Mouse (Mus musculus) small intestine, adult 2 months (tissue): ENCODE measurements around the gene Ccdc153. TPM values are rescaled to one million over a fixed set of nuclear protein-coding genes. Genes with fewer than 3 reads are reported as not detected.
A peak's percentile ranks its signal among the peaks of the same experiment; 100 is the strongest.

Experiments used
- H3K27ac ChIP-seq: fragments of 200-500 bp; 2 replicates; pipeline ENCODE4 v1.5.1; 2012; ENCODE audit warnings: low read depth, low read length, control low read depth, inconsistent platforms; ENCODE audit not compliant: insufficient read depth
- H3K27me3 ChIP-seq: fragments of 200-500 bp; 2 replicates; pipeline ENCODE4 v1.6.1; 2012; ENCODE audit warnings: mild to moderate bottlenecking, moderate library complexity, low read length, inconsistent platforms; ENCODE audit not compliant: control insufficient read depth, insufficient read depth
- H3K36me3 ChIP-seq: fragments of 200-500 bp; 2 replicates; pipeline ENCODE4 v1.6.1; 2012; ENCODE audit warnings: mild to moderate bottlenecking, low read length, control low read depth, inconsistent platforms; ENCODE audit not compliant: control insufficient read depth, insufficient read depth
- H3K4me1 ChIP-seq: fragments of 200-500 bp; 2 replicates; pipeline ENCODE4 v1.6.1; 2012; ENCODE audit warnings: low read length, inconsistent platforms, mixed read lengths; ENCODE audit not compliant: control insufficient read depth, insufficient read depth, insufficient read length
- H3K4me3 ChIP-seq: fragments of 200-500 bp; 2 replicates; pipeline ENCODE4 v1.5.1; 2012; ENCODE audit warnings: low read depth, mild to moderate bottlenecking, control low read depth, inconsistent platforms, low read length, moderate library complexity
- CTCF ChIP-seq: fragments of 200-500 bp; IDR thresholded peaks from 2 replicates; pipeline ENCODE4 v1.5.1; 2012; ENCODE audit warnings: low read depth, mild to moderate bottlenecking, control low read depth, inconsistent platforms, low read length, moderate library complexity, mixed read lengths; ENCODE audit not compliant: insufficient replicate concordance, insufficient read length; ENCODE audit errors: extremely low read depth
- POLR2A ChIP-seq: fragments of 200-500 bp; IDR thresholded peaks from 2 replicates; pipeline ENCODE4 v1.6.1; 2012; ENCODE audit warnings: low read depth, mild to moderate bottlenecking, control low read depth, inconsistent platforms, low read length, moderate library complexity
- WGBS: fragments of 180-500 bp; shearing (Covaris S2); methylation state at CpG from one replicate; pipeline ENCODE4 v1.1.7; 2018; 5-methylcytosine and 5-hydroxymethylcytosine counted together
- polyA plus RNA-seq: library from polyadenylated mRNA; depleted of rRNA; stranded (reverse); fragments of >200 nt; gene quantifications from 2 replicates; pipeline ENCODE4 v1.2.3, GENCODE M21; 2012

The Ccdc153 gene
- polyA plus RNA-seq, 1 experiment: not detected

- WGBS: 28% methylated on average over 10 of the region's 10 CpGs
- H3K27ac ChIP-seq: peak within 1 kb of the TSS; percentile 75
- H3K36me3 ChIP-seq: peaks cover 18% of the 10 kb centered on the region
- peaks cover 27% of the 10 kb centered on the region for H3K4me1 ChIP-seq
- TF ChIP-seq POLR2A: peak; percentile 52; the same call in 1 of the 2 replicates
- no peak for TF ChIP-seq CTCF
- no peaks in the 10 kb centered on the region for H3K27me3 ChIP-seq
- peak within 1 kb of the TSS; percentile 68 for H3K4me3 ChIP-seq
These were observed 10.8 kb downstream of the Ccdc153 start, which contains the start of gene Pdzd3 for GRCm38 (mm10) chr9:44251314-44251713. Gene Pdzd3 (minus strand): TSS chr9:44251471.

- Histone ChIP-seq H3K27ac (no peak overlapping the region), H3K27me3 (no peaks in the 10 kb centered on the region), H3K36me3 (peaks cover 12% of the 10 kb centered on the region; the same call in 1 of the 2 replicates), H3K4me3 (no peak overlapping the region), H3K4me1 (peaks cover 15% of the 10 kb centered on the region)
- WGBS: 92% methylated on average over 6 of the region's 6 CpGs
- TF ChIP-seq CTCF (no peak), POLR2A (no peak)
These were observed 13.0 kb downstream of the Ccdc153 start for GRCm38 (mm10) chr9:44253441-44253840.

GRCm38 (mm10) chr9:44254508-44255135, 14.1 kb downstream of the Ccdc153 start:
- H3K27ac ChIP-seq: no peak overlapping the region
- H3K36me3 ChIP-seq: peaks cover 4% of the 10 kb centered on the region; the same call in 1 of the 2 replicates
- no peak overlapping the region for H3K4me3 ChIP-seq
- TF ChIP-seq POLR2A (no peak), CTCF (no peak)
- H3K4me1 ChIP-seq: peaks cover 13% of the 10 kb centered on the region
- H3K27me3 ChIP-seq: no peaks in the 10 kb centered on the region
- 50% methylated on average over 5 of the region's 5 CpGs for WGBS

- peaks cover 3% of the 10 kb centered on the region; the same call in 1 of the 2 replicates for H3K36me3 ChIP-seq
- H3K4me1 ChIP-seq: peaks cover 8% of the 10 kb centered on the region
- H3K27me3 ChIP-seq: no peaks in the 10 kb centered on the region
- TF ChIP-seq CTCF: no peak
- no peak overlapping the region for H3K27ac ChIP-seq
- H3K4me3 ChIP-seq: no peak overlapping the region
- 82% methylated on average over 6 of the region's 6 CpGs for WGBS
These were observed 14.7 kb downstream of the Ccdc153 start for GRCm38 (mm10) chr9:44255136-44255521.

- TF ChIP-seq POLR2A: no peak
- TF ChIP-seq CTCF: no peak
- H3K36me3 ChIP-seq: peaks cover 2% of the 10 kb centered on the region; the same call in 1 of the 2 replicates
- no peak overlapping the region for H3K27ac ChIP-seq
- peaks cover 3% of the 10 kb centered on the region; the same call in 1 of the 2 replicates for H3K4me1 ChIP-seq
- no peak overlapping the region for H3K4me3 ChIP-seq
- 70% methylated on average over 8 of the region's 8 CpGs for WGBS
- H3K27me3 ChIP-seq: no peaks in the 10 kb centered on the region
These were observed 15.7 kb downstream of the Ccdc153 start for GRCm38 (mm10) chr9:44256213-44256612.

GRCm38 (mm10) chr9:44259014-44259413, 18.5 kb downstream of the Ccdc153 start:
- TF ChIP-seq CTCF (no peak), POLR2A (no peak)
- H3K4me1 ChIP-seq: no peaks in the 10 kb centered on the region
- 84% methylated on average over 10 of the region's 10 CpGs for WGBS
- H3K36me3 ChIP-seq: peaks cover 6% of the 10 kb centered on the region; the same call in 1 of the 2 replicates
- no peaks in the 10 kb centered on the region for H3K27me3 ChIP-seq
- no peak overlapping the region for H3K4me3 ChIP-seq
- H3K27ac ChIP-seq: no peak overlapping the region

- Histone ChIP-seq H3K36me3 (peaks cover 7% of the 10 kb centered on the region; the same call in 1 of the 2 replicates), H3K4me3 (no peak overlapping the region), H3K4me1 (no peaks in the 10 kb centered on the region), H3K27me3 (no peaks in the 10 kb centered on the region), H3K27ac (no peak overlapping the region)
- no peak for TF ChIP-seq CTCF
- 69% methylated on average over 14 of the region's 14 CpGs for WGBS
These were observed 20.9 kb downstream of the Ccdc153 start for GRCm38 (mm10) chr9:44261388-44261787.
